Mouse (Mus musculus) megakaryocyte, embryonic 14.5 days (primary cell): ENCODE results near the gene Apc2.

Experiments used
- FLI1 ChIP-seq: IDR thresholded peaks from 2 replicates; pipeline ENCODE4 v1.6.1; 2012; ENCODE audit warnings: low read length, inconsistent platforms, mixed read lengths
- GATA1 ChIP-seq: IDR thresholded peaks from 3 replicates; pipeline ENCODE4 v1.6.1; 2012; ENCODE audit warnings: mixed read lengths, low read length, inconsistent platforms, borderline replicate concordance

DNA sequence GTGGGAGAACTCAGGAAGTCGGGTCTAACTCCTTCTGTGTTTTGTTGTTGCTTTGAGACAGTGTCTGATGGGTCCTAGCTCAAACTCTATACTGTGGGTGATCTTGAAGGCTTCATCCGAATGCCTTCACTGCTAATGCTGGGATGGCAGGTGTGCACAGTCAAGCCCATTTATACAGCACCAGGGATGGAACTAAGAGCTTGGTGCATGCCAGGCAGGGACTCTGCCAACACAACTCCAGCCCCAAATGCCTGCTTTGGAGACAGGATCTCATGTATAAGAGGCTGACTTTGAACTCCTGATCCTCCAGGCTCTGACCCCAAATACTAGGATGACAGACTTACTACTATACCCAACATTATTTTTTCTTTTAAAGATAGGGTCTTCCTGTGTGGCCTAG, 45.7 kb upstream of the Apc2 start:
- no peak for TF ChIP-seq GATA1
- TF ChIP-seq FLI1, result no peak
